Mouse (Mus musculus) retina, postnatal 7 days (tissue): Measurements from ENCODE around the gene Zfp451.
"Not testable (repeated sequence)": the region's sequence is repeated elsewhere in the genome, so short reads cannot be mapped to it uniquely, and the experiment has no call there.

Experiments used
- DNase-seq: peaks from one replicate; pipeline ENCODE4 v3.0.0-alpha.2; 2012; ENCODE audit warnings: low read depth, low spot score

Zfp451 gene

GRCm38 (mm10) chr1:33813868-33814794 lies at the start of gene Zfp451:
Zfp451 (minus strand) TSS chr1:33814595.
- DNase-seq, result peak; percentile 89

GRCm38 (mm10) chr1:33846807-33847206 lies 32.4 kb upstream of the Zfp451 start:
- no peak for DNase-seq

GRCm38 (mm10) chr1:33843823-33844222 lies 29.4 kb upstream of the Zfp451 start:
- no peak for DNase-seq

- DNase-seq, result not testable (repeated sequence)
Measured at GRCm38 (mm10) chr1:33838952-33839351, 24.6 kb upstream of the Zfp451 start.

- no peak for DNase-seq
Measured at GRCm38 (mm10) chr1:33830586-33830985, 16.2 kb upstream of the Zfp451 start.

- no peak for DNase-seq
Measured at GRCm38 (mm10) chr1:33817931-33818330, 3.5 kb upstream of the Zfp451 start.

- DNase-seq, result no peak
Measured at GRCm38 (mm10) chr1:33813495-33813867, 914 bp downstream of the Zfp451 start.

- no peak for DNase-seq
Measured at GRCm38 (mm10) chr1:33803323-33803722, 11.1 kb downstream of the Zfp451 start.

GRCm38 (mm10) chr1:33799620-33800019 lies 14.8 kb downstream of the Zfp451 start:
- DNase-seq, result no peak

- no peak for DNase-seq
Measured at GRCm38 (mm10) chr1:33788493-33788892, 25.9 kb downstream of the Zfp451 start.

- no peak for DNase-seq
Measured at GRCm38 (mm10) chr1:33788072-33788471, 26.3 kb downstream of the Zfp451 start.

- no peak for DNase-seq
Measured at GRCm38 (mm10) chr1:33784561-33784960, 29.8 kb downstream of the Zfp451 start.

- DNase-seq, result no peak
Measured at GRCm38 (mm10) chr1:33776175-33776611, 38.2 kb downstream of the Zfp451 start.

GRCm38 (mm10) chr1:33772106-33772505 lies 42.3 kb downstream of the Zfp451 start:
- DNase-seq, result no peak

- no peak for DNase-seq
Measured at GRCm38 (mm10) chr1:33771621-33772020, 42.8 kb downstream of the Zfp451 start.

- DNase-seq, result no peak
Measured at GRCm38 (mm10) chr1:33768827-33769226, 45.6 kb downstream of the Zfp451 start.

- no peak for DNase-seq
Measured at GRCm38 (mm10) chr1:33768091-33768787, 46.2 kb downstream of the Zfp451 start.

- DNase-seq, result no peak
Measured at GRCm38 (mm10) chr1:33766520-33767508, 47.6 kb downstream of the Zfp451 start.

- DNase-seq, result no peak
Measured at GRCm38 (mm10) chr1:33765468-33766080, 48.8 kb downstream of the Zfp451 start.

GRCm38 (mm10) chr1:33763826-33764225 lies 50.6 kb downstream of the Zfp451 start:
- DNase-seq, result no peak

- no peak for DNase-seq
Measured at GRCm38 (mm10) chr1:33758488-33758887, 55.9 kb downstream of the Zfp451 start.
